Mouse (Mus musculus) liver, adult (tissue): ENCODE data around the gene Thbs1.

ENCODE experiments used
- GATA4 ChIP-seq: IDR thresholded peaks from 2 replicates; pipeline ENCODE4 v1.6.1; 2014; ENCODE audit warnings: mild to moderate bottlenecking, low read length; ENCODE audit not compliant: insufficient replicate concordance

Gene Thbs1

DNA sequence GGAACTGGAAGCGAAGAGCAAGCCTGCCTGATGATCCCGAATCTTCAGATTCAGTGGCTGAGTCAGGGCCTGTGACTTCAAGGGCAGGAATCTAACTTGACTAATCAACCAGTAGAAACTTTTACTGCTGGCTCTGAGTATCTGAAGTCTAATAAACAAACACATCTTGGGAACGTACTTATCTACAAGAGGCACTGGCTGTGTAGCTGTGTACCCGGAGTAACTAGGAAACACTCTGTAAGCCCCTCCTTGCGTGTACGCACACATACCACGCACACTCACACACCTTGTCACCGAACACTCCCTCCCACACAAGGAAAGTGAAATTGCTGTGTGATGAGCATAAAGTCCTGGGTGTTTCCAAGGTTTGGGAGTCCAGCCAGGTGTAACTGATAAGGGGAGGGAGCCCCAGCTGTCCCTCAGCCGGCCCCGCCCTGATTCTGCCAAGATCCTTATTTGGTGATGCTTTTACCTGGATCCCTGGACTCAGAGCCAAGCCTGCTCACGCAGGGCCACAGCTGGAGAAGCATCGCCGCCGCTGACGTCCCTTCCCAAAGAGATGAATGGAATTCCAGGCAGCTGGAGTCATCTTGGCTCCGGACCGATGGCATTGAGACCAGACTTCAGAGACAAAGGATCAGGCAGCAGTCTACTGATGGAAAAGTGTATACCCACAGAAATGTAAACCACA is 1.3 kb upstream of the Thbs1 start:
- no peak for TF ChIP-seq GATA4

DNA sequence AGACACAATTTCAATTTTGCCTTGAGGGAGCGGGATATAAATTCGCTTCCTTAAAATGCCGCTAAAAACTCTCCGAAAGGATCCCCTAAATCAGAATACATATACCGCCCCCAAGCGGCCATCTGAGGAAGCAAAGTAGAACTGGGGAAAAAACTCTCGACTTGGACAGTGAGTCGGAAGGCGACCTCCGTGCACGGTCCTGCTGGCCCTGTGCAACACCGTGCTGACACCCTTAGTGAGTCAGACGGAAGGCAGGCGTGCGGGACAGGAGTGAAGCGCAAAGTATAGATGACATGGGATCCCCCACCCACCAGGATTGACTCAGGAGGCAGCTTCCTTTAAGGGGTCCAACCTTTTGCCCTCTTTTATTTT is 574 bp upstream of the Thbs1 start:
- TF ChIP-seq GATA4 = no peak

DNA sequence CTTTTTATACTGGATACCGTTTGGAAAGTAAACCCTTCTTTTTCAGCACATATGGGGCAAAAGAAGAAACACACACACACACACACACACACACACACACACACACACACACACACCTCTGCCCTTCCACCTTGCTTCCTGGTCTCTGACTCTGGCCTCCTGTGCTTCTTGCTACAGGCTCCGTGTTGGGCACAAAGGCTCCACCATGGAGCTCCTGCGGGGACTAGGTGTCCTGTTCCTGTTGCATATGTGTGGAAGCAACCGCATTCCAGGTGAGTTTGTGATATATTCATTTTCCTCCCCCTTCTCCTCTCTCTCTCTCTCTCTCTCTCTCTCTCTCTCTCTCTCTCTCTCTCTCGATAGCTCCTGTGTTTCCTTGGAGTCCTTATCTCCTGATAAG is 762 bp downstream of the Thbs1 start:
- no peak for TF ChIP-seq GATA4

DNA sequence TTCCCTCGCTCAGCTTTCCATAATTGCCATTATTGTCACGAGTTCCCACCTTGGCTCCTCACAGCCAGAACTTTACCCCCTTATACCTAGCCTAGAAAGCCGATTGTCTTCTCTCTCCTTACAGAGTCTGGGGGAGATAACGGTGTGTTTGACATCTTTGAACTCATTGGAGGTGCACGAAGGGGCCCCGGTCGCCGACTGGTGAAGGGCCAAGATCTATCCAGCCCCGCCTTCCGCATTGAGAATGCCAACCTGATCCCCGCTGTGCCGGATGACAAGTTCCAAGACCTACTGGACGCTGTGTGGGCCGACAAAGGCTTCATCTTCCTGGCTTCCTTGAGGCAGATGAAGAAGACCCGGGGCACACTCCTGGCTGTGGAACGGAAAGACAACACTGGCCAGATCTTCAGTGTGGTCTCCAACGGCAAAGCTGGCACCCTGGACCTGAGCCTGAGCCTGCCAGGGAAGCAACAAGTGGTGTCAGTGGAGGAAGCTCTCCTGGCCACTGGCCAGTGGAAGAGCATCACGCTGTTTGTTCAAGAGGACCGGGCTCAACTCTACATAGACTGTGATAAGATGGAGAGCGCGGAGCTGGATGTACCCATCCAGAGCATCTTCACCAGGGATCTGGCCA is 1.3 kb downstream of the Thbs1 start:
- no peak for TF ChIP-seq GATA4

DNA sequence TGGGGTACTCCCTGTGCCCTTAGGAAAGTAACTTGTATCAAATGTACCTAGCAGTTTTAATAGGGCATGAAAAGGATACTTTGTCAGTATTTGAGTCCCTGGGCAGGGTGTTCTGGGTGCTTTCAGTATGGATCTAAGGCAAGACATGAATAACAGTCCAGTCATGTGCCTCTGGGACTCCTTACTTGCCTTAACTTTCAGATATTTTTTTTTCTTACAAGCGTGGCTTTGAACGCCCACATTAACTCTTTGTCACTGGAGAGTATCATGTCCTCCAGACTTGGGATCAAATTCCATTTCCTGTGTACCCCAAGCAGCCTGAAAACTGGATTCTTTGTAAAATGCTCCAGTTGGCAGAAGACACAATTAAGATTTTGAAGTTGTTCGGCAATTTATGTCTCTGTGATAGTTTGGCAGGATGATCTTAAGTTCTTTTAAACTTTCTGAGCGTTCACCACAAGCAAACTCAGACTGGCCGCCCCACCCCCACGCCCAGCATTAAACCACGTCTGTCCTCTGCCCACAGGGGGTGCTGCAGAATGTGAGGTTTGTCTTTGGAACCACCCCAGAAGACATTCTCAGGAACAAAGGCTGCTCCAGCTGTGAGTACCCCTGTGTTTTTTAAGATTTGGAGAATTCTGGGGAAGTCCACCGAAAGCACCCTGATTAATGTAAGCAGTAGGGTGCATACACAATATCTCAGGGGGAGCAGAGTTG is 2.3 kb downstream of the Thbs1 start:
- no peak for TF ChIP-seq GATA4

DNA sequence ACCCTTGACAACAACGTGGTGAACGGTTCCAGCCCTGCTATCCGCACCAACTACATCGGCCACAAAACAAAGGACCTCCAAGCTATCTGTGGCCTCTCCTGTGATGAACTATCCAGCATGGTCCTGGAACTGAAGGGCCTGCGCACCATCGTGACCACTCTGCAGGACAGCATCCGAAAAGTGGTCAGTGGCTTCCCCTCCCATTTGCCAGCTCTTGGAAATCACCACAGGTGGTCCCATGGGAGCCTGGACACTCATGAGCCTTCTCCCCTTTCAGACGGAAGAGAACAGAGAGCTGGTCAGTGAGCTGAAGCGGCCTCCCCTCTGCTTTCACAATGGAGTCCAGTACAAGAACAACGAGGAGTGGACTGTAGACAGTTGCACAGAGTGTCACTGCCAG is 3.0 kb downstream of the Thbs1 start:
- TF ChIP-seq GATA4 = no peak

DNA sequence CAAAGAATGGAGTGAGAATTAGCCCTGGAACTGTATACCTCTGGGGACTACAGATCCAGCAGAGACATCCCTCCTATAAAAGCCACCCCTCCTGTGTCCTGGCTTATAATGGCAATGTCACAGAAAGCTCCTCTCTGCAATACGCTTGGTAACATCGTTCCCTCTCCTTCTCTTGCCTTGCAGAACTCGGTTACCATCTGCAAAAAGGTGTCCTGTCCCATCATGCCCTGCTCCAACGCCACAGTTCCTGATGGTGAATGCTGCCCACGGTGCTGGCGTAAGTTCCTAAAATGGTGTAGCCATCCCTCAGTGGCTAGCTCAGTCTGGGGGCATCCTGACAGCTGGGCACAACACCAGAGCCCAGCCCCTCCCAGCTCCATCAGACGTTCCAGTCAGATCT is 4.0 kb downstream of the Thbs1 start:
- no peak for TF ChIP-seq GATA4

DNA sequence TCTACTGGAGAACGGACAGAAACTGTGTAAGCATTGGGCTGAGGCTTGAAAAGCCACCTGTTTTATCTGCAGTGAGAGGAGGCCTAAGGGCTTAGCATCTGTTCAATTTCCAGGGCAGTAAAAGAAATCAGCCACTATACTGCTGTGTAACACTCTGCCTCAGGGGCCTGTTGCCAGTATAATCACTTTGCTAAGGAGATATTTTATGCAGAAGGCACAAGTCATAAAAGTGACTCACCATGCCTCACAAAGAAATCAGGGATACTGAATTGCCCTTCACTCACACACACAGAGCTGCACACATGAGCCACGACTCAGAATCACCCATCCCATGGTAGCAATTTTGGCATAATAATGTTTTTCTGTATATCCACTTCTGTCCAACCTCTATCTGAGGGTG is 4.5 kb downstream of the Thbs1 start:
- TF ChIP-seq GATA4 = no peak

DNA sequence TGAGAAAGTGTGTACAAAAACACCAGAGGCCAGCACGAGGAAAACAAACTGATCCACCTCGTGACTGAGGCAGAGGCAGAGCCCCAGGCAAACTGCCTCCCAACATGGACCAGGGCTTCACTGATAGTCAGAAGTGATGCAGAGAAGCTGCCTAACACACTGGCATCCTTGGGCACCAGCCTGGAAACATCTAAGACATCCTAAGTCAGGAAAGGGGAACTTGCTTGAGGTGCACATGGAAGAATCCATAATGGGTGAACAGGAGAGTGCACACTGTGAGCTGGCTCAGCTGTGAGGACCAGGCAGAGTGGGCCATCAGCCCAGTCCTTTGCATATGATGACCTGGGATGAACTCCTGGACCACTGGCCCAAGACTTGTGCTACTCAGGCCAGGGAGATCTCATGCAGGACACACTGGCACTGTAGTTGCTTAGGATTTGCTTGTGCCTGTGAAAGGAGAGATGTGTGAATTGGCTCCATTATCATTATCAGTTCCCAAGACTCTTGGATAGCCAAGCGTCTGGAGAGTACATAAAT is 5.1 kb downstream of the Thbs1 start:
- TF ChIP-seq GATA4 = no peak

DNA sequence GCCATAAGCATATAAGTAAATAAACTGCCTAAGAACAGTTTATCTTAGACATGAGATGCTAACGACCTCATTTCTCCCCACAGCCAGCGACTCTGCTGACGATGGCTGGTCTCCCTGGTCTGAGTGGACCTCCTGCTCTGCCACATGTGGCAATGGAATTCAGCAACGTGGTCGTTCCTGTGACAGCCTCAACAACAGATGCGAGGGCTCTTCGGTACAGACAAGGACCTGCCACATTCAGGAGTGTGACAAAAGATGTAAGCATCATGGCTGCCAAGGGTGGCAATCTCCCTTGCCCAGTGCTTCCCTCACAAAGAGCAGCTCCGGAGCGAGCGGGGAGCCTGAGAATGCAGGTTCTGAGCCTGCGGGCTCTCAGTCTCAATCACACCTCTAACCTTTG is 5.7 kb downstream of the Thbs1 start:
- TF ChIP-seq GATA4 = no peak

DNA sequence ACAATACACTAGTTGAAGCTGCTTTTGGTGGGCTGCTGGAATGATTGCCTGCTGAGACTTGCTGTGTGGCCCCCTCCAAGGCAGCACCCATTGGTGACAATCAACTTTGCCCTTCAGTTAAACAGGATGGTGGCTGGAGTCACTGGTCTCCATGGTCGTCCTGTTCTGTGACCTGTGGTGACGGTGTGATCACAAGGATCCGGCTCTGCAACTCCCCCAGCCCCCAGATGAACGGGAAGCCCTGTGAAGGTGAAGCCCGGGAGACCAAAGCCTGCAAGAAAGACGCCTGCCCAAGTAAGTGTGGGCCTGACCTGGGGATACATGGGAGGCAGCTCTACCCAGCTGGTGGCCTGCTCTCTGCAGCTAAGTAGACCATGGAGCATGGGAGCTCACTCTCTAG is 6.4 kb downstream of the Thbs1 start:
- no peak for TF ChIP-seq GATA4

DNA sequence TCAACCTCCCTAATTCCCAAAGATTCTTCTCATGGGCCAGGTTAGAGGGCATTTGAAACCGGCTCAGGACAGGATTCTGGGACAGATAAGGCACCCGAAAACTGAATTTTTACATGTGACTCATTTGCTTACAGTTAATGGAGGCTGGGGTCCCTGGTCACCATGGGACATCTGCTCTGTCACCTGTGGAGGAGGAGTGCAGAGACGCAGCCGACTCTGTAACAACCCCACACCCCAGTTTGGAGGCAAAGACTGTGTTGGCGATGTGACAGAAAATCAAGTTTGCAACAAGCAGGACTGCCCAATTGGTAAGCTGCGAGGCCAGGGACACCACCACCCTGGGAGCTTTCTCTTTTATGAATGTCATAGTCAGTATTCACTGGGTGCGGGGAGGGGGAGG is 6.8 kb downstream of the Thbs1 start:
- TF ChIP-seq GATA4 = no peak

DNA sequence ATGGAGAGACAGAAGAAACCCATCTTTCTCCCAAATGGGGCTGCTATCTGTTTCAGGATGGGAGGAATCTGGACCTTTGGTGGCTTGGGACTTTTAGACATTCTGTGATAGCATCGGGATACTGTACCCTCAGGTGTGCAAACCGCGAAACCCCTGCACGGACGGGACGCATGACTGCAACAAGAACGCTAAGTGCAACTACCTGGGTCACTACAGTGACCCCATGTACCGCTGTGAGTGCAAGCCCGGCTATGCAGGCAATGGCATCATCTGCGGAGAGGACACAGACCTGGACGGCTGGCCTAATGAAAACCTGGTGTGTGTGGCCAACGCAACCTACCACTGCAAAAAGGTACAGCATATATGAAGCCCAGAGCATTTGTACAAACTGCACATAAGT is 8.0 kb downstream of the Thbs1 start:
- no peak for TF ChIP-seq GATA4

DNA sequence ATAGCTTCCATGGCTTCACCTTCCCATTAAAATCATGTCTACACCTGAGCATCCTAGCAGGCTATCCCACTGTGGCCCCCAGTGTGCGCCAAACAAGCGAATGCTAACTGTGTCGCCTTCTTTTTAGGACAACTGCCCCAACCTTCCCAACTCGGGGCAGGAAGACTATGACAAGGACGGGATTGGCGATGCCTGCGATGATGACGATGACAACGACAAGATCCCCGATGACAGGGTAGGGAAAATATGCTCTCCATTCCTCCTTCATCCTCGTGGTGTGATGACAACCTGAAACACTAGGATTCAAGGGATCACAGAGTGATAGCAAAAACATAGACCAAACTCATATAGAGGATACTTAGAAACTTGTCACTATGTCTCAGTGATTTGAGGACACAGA is 8.4 kb downstream of the Thbs1 start:
- no peak for TF ChIP-seq GATA4

DNA sequence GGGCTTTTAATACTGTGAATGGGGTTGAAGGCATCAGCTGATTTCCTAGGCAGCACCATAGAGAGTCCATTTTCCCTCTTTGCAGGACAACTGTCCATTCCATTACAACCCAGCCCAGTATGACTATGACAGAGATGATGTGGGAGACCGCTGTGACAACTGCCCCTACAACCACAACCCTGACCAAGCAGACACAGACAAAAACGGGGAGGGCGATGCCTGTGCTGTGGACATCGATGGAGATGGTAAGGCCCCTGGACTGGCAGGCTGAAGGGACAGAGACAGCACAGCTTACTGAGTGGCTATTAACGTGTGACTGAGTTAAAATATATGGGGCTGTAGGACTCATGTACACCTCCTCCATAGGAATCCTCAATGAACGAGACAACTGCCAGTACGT is 9.1 kb downstream of the Thbs1 start:
- TF ChIP-seq GATA4 = no peak

DNA sequence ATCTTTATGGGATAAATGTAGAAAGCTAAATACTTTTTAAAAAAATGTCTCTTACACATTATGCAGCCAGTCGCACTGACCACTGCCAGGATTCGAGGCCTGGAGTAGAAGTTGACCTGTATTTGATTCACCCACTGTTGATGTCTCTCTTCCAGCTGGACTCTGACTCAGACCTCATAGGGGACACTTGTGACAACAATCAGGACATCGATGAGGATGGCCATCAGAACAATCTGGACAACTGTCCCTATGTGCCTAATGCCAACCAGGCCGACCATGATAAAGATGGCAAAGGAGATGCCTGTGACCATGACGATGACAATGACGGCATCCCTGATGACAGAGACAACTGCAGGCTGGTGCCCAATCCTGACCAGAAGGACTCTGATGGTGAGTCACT is 10.6 kb downstream of the Thbs1 start:
- no peak for TF ChIP-seq GATA4

DNA sequence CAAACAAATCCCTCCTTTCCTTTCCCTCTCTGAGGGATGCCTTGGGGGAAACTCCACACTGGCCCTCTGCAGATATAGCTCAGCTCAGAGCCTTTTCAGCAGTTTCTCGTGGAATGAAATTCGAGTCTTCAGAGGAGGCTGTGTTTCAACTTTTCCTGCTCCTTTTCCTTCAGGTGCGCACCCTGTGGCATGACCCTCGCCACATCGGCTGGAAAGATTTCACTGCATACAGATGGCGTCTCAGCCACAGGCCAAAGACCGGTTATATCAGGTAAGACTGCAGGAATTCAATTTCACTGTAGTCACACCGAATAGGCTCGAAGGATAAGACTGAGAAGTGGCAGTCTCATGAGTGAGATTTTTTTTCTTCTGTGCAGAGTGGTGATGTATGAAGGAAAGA is 12.1 kb downstream of the Thbs1 start:
- TF ChIP-seq GATA4 = no peak

DNA sequence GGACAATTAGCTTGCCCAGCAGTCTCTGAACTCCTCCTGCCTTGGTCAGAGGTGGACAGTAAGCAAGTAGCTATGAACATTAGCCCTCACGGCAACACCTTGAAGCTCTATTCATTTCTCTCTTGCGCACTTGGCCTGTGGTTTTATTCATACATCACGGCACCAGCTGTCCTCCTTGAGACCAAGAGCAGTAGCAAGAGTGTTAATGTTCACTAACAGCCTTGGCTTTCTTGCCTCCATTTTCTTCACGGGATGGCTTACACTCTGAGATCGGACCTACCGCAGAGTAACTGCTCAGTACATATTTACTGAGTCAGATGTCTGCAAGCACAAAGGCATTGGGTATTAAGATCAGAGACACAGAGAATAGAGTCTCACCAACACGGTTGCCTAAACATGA is 12.8 kb downstream of the Thbs1 start:
- no peak for TF ChIP-seq GATA4
